22 mouse cellular contexts compared by ENCODE assay signal in the genomic region with DNA sequence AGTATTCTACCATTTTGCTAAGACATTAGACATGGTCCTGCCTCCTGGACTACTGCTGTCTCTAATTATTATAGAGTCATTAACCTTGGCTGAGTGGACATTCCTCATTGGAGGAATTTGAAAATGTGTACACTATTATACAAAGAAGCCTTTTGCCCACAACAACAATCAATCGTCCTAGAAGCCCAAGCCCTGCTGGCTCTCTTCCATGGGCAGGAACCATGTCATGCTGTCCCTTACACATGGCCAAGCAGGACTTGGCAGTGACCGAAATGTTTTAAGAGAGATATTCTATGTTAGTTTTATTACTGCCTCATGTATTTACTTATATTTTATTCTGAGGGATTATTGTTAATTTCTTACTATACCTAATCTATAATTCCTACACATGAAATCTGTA.
"Had no signal": no experiment of that assay in that cellular context is flagged by ENCODE, and none has a peak within 500 bp of the region (broad histone marks: within the 10 kb centered on the region; RNA-seq: fewer than 3 reads in every experiment).

No protein-coding gene starts in this region.

- H3K9me3 ChIP-seq: limb, embryonic 12.5 days; limb, embryonic 15.5 days; liver, embryonic 13.5 days; midbrain, embryonic 15.5 days; neural tube, embryonic 13.5 days had no signal

- H3K4me3 ChIP-seq: layer of hippocampus, adult 2 months; limb, embryonic 12.5 days; limb, embryonic 15.5 days; liver, embryonic 13.5 days; midbrain, embryonic 15.5 days; myocyte; neural tube, embryonic 13.5 days had no signal

- H3K4me1 ChIP-seq: limb, embryonic 12.5 days; limb, embryonic 15.5 days; liver, embryonic 13.5 days; midbrain, embryonic 15.5 days; neural tube, embryonic 13.5 days had no signal

- ATAC-seq: midbrain, embryonic 15.5 days had no signal

- H3K36me3 ChIP-seq: limb, embryonic 12.5 days; limb, embryonic 15.5 days; liver, embryonic 13.5 days; midbrain, embryonic 15.5 days; neural tube, embryonic 13.5 days had no signal

- H3K4me2 ChIP-seq: limb, embryonic 12.5 days; limb, embryonic 15.5 days; liver, embryonic 13.5 days; midbrain, embryonic 11.5 days; midbrain, embryonic 15.5 days; neural tube, embryonic 13.5 days had no signal

- H3K27me3 ChIP-seq: limb, embryonic 12.5 days; limb, embryonic 15.5 days; liver, embryonic 13.5 days; midbrain, embryonic 15.5 days; neural tube, embryonic 13.5 days had no signal

- H3K27ac ChIP-seq: kidney, postnatal 0 days; layer of hippocampus, adult 2 months; limb, embryonic 12.5 days; limb, embryonic 15.5 days; liver, embryonic 13.5 days; midbrain, embryonic 15.5 days; neural tube, embryonic 13.5 days; stomach, postnatal 0 days had no signal

- DNase-seq: kidney, adult 2 months; kidney, postnatal 25 days; layer of hippocampus, adult 9-11 months; liver, embryonic 13.5 days; lung, adult 2 months; lung, postnatal 14 days; lung, postnatal 4 days; right cerebral cortex, adult 18-20 months; right cerebral cortex, postnatal 14 days; right cerebral cortex, postnatal 4 days; thymus, adult 2 months; thymus, postnatal 14 days; thymus, postnatal 4 days had no signal

- H3K9ac ChIP-seq: limb, embryonic 12.5 days; limb, embryonic 15.5 days; liver, embryonic 13.5 days; midbrain, embryonic 15.5 days; neural tube, embryonic 13.5 days had no signal
